Mouse (Mus musculus): ENCODE measurements around the gene Mbd5. TPM values are rescaled to one million over a fixed set of nuclear protein-coding genes. Genes with fewer than 3 reads are reported as not detected.

Mbd5 gene
- total and polyA plus RNA-seq, 2 experiments from 2014 or later = 25.1 to 27.7 TPM

GRCm38 (mm10) chr2:49312629-49313447 is 363.5 kb downstream of the Mbd5 start:
- Histone ChIP-seq H3K4me3 (ENCODE audit: low read depth, low read length) (peak overlapping the region; percentile 24), H3K9ac (replicated peaks; ENCODE audit: low read length, poor library complexity, severe bottlenecking) (no peak overlapping the region), H3K4me2 (ENCODE audit: low read depth, low read length, poor library complexity, severe bottlenecking) (peak overlapping the region; percentile 38), H3K36me3 (ENCODE audit: insufficient read depth, low read length) (peaks cover 4% of the 10 kb centered on the region; the same call in 1 of the 2 replicates), H3K9me3 (ENCODE audit: low read length) (no peaks in the 10 kb centered on the region), H3K27ac (ENCODE audit: low read depth, low read length) (no peak overlapping the region), H3K4me1 (ENCODE audit: insufficient read depth, low read length) (no peaks in the 10 kb centered on the region), H3K27me3 (ENCODE audit: insufficient read depth, low read length) (no peaks in the 10 kb centered on the region)
- DNase-seq (ENCODE audit: low spot score) (peak; percentile 83), ATAC-seq (ENCODE audit: low FRiP score) (peak; percentile 88)
- TF ChIP-seq CTCF (IDR thresholded peaks at IDR 0.05) = peak; percentile 92
- WGBS = 34% methylated on average over 19 of the region's 19 CpGs

- WGBS = 93% methylated on average over 7 of the region's 7 CpGs
- Histone ChIP-seq H3K27me3 (ENCODE audit: insufficient read depth, low read length) (no peaks in the 10 kb centered on the region), H3K27ac (ENCODE audit: low read depth, low read length) (no peak overlapping the region), H3K4me2 (ENCODE audit: low read depth, low read length, poor library complexity, severe bottlenecking) (no peak overlapping the region), H3K9ac (replicated peaks; ENCODE audit: low read length, poor library complexity, severe bottlenecking) (no peak overlapping the region), H3K4me1 (ENCODE audit: insufficient read depth, low read length) (no peaks in the 10 kb centered on the region), H3K4me3 (ENCODE audit: low read depth, low read length) (no peak overlapping the region), H3K36me3 (ENCODE audit: insufficient read depth, low read length) (no peaks in the 10 kb centered on the region), H3K9me3 (ENCODE audit: low read length) (no peaks in the 10 kb centered on the region)
- no peak for TF ChIP-seq CTCF (IDR thresholded peaks at IDR 0.05)
- DNase-seq (ENCODE audit: low spot score) (no peak), ATAC-seq (ENCODE audit: low FRiP score) (no peak)
These were observed 384.3 kb downstream of the Mbd5 start for GRCm38 (mm10) chr2:49333594-49333993.

GRCm38 (mm10) chr2:49335267-49335666 is 386.0 kb downstream of the Mbd5 start:
- no peak for DNase-seq (ENCODE audit: low spot score)
- Histone ChIP-seq H3K4me2 (ENCODE audit: low read depth, low read length, poor library complexity, severe bottlenecking) (no peak overlapping the region), H3K27ac (ENCODE audit: low read depth, low read length) (no peak overlapping the region), H3K27me3 (ENCODE audit: insufficient read depth, low read length) (no peaks in the 10 kb centered on the region), H3K36me3 (ENCODE audit: insufficient read depth, low read length) (no peaks in the 10 kb centered on the region), H3K9me3 (ENCODE audit: low read length) (no peaks in the 10 kb centered on the region), H3K4me3 (ENCODE audit: low read depth, low read length) (no peak overlapping the region), H3K9ac (replicated peaks; ENCODE audit: low read length, poor library complexity, severe bottlenecking) (no peak overlapping the region), H3K4me1 (ENCODE audit: insufficient read depth, low read length) (no peaks in the 10 kb centered on the region)
- TF ChIP-seq CTCF (IDR thresholded peaks at IDR 0.05) = no peak
- no peak for ATAC-seq (ENCODE audit: low FRiP score)
- 86% methylated on average over 9 of the region's 9 CpGs for WGBS

DNA sequence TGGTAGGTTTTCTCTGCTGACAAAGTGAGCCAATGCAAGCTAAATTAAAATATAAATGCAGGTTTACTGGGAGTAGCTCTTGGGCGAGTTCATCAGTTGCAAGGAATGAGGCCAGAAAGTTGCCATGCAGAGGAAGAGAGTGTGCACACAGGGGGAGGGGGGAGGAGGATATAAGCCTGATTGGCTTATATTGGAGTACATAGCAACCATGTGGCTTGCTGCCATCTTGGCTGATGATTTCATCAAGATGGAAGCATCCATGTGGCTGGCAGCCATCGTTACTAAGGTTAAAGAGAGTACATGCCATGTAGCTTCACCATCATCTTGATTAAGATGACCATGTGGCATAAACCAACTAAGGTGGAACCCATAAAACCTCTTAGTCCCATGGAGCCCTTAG is 395.0 kb downstream of the Mbd5 start:
- DNase-seq (ENCODE audit: low spot score) = peak; percentile 53
- Histone ChIP-seq H3K4me3 (ENCODE audit: low read depth, low read length) (no peak overlapping the region), H3K9me3 (ENCODE audit: low read length) (no peaks in the 10 kb centered on the region), H3K36me3 (ENCODE audit: insufficient read depth, low read length) (no peaks in the 10 kb centered on the region), H3K4me2 (ENCODE audit: low read depth, low read length, poor library complexity, severe bottlenecking) (no peak overlapping the region), H3K4me1 (ENCODE audit: insufficient read depth, low read length) (no peaks in the 10 kb centered on the region), H3K9ac (replicated peaks; ENCODE audit: low read length, poor library complexity, severe bottlenecking) (no peak overlapping the region), H3K27me3 (ENCODE audit: insufficient read depth, low read length) (no peaks in the 10 kb centered on the region), H3K27ac (ENCODE audit: low read depth, low read length) (no peak overlapping the region)
- WGBS = 75% methylated on average over 2 of the region's 2 CpGs
- no peak for TF ChIP-seq CTCF (IDR thresholded peaks at IDR 0.05)
- ATAC-seq (ENCODE audit: low FRiP score) = no peak

GRCm38 (mm10) chr2:49345786-49346185 is 396.5 kb downstream of the Mbd5 start:
- Histone ChIP-seq H3K4me1 (ENCODE audit: insufficient read depth, low read length) (no peaks in the 10 kb centered on the region), H3K4me3 (ENCODE audit: low read depth, low read length) (no peak overlapping the region), H3K4me2 (ENCODE audit: low read depth, low read length, poor library complexity, severe bottlenecking) (no peak overlapping the region), H3K27me3 (ENCODE audit: insufficient read depth, low read length) (no peaks in the 10 kb centered on the region), H3K9ac (replicated peaks; ENCODE audit: low read length, poor library complexity, severe bottlenecking) (no peak overlapping the region), H3K27ac (ENCODE audit: low read depth, low read length) (no peak overlapping the region), H3K9me3 (ENCODE audit: low read length) (no peaks in the 10 kb centered on the region), H3K36me3 (ENCODE audit: insufficient read depth, low read length) (no peaks in the 10 kb centered on the region)
- no peak for TF ChIP-seq CTCF (IDR thresholded peaks at IDR 0.05)
- ATAC-seq (ENCODE audit: low FRiP score) (no peak), DNase-seq (ENCODE audit: low spot score) (no peak)
- WGBS = 91% methylated on average over 2 of the region's 2 CpGs

DNA sequence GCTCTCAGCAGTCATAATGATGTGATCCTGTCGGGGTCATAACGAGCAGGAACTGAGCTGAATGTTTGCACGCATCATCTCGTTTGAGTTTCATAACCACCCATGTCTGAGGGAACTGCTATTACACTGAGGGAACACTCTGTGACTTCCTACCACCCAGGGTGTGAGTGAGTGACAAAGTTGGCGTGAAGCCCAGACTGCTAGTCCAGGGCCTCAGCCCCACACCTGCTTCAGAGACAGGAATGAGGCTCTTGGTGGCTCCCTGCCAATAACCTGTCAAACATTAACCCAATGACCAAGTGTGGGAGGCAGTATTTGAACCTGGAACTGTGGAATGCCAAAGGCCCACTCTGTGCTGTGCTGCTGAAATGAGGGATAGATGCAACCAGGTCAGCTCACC is 400.5 kb downstream of the Mbd5 start:
- TF ChIP-seq CTCF (IDR thresholded peaks at IDR 0.05) = no peak
- ATAC-seq (ENCODE audit: low FRiP score) = no peak
- peak; percentile 54 for DNase-seq (ENCODE audit: low spot score)

More for the DNA sequence above, 400.5 kb downstream of the Mbd5 start:
- Histone ChIP-seq H3K4me1 (ENCODE audit: insufficient read depth, low read length) (no peaks in the 10 kb centered on the region), H3K36me3 (ENCODE audit: insufficient read depth, low read length) (no peaks in the 10 kb centered on the region), H3K27ac (ENCODE audit: low read depth, low read length) (no peak overlapping the region), H3K27me3 (ENCODE audit: insufficient read depth, low read length) (no peaks in the 10 kb centered on the region), H3K9ac (replicated peaks; ENCODE audit: low read length, poor library complexity, severe bottlenecking) (no peak overlapping the region), H3K4me2 (ENCODE audit: low read depth, low read length, poor library complexity, severe bottlenecking) (no peak overlapping the region), H3K9me3 (ENCODE audit: low read length) (no peaks in the 10 kb centered on the region), H3K4me3 (ENCODE audit: low read depth, low read length) (no peak overlapping the region)
- WGBS = 67% methylated on average over 5 of the region's 5 CpGs

Measured in midbrain, postnatal 0 days (tissue).